Mouse (Mus musculus) stomach, postnatal 0 days (tissue): ENCODE measurements around the gene Mtmr12. TPM values are rescaled to one million over a fixed set of nuclear protein-coding genes. Genes with fewer than 3 reads are reported as not detected.

Source experiments
- ATAC-seq: fragments of 200-750 bp; cut with Nextera tagmentation; 2 replicates; pipeline ENCODE4 v1.8.0; 2017; ENCODE audit not compliant: low FRiP score, low TSS enrichment
- DNase-seq: peaks from one replicate; pipeline ENCODE4 v3.0.0-alpha.2; 2016; ENCODE audit warnings: low spot score
- H3K27ac ChIP-seq: fragments of 300-500 bp; sonication (generic); replicated peaks from 2 replicates; pipeline ENCODE4 v1.5.1; 2014; ENCODE audit warnings: mild to moderate bottlenecking, control low read depth
- H3K27me3 ChIP-seq: fragments of 300-500 bp; sonication (generic); 2 replicates; pipeline ENCODE4 v1.6.1; 2014; ENCODE audit warnings: low read length; ENCODE audit not compliant: control insufficient read depth, insufficient read depth
- H3K36me3 ChIP-seq: fragments of 300-500 bp; sonication (generic); 2 replicates; pipeline ENCODE4 v1.6.1; 2014; ENCODE audit warnings: low read length, mixed read lengths; ENCODE audit not compliant: control insufficient read depth, insufficient read depth
- H3K4me1 ChIP-seq: fragments of 300-500 bp; sonication (generic); replicated peaks from 2 replicates; pipeline ENCODE4 v1.6.1; 2014; ENCODE audit warnings: antibody characterized with exemption; ENCODE audit not compliant: control insufficient read depth, insufficient read depth
- H3K4me2 ChIP-seq: fragments of 300-500 bp; sonication (generic); replicated peaks from 2 replicates; pipeline ENCODE4 v1.6.1; 2014; ENCODE audit warnings: low read depth, mild to moderate bottlenecking, control low read depth, moderate library complexity
- H3K4me3 ChIP-seq: fragments of 300-500 bp; sonication (generic); 2 replicates; pipeline ENCODE4 v1.5.1; 2014; ENCODE audit warnings: low read depth, low read length, control low read depth
- H3K9ac ChIP-seq: fragments of 300-500 bp; sonication (generic); 2 replicates; pipeline ENCODE4 v1.6.1; 2014; ENCODE audit warnings: mild to moderate bottlenecking, low read length, control low read depth, mixed read lengths
- H3K9me3 ChIP-seq: fragments of 300-500 bp; sonication (generic); 2 replicates; pipeline ENCODE4 v1.6.1; 2016; ENCODE audit warnings: low read length; ENCODE audit not compliant: control insufficient read depth
- CTCF ChIP-seq: IDR thresholded peaks from 2 replicates; pipeline ENCODE4 v1.5.1; 2016; ENCODE audit warnings: antibody characterized with exemption, low read depth, mild to moderate bottlenecking, moderate library complexity
- EP300 ChIP-seq: optimal IDR thresholded peaks from 2 replicates; pipeline ENCODE3; 2016; ENCODE audit warnings: antibody characterized with exemption
- WGBS: fragments of 180-500 bp; shearing (Covaris S2); extraction: QIAGEN DNeasy Blood & Tissue Kit; methylation state at CpG from one replicate; pipeline ENCODE4 v1.1.7; 2014; 5-methylcytosine and 5-hydroxymethylcytosine counted together
- polyA plus RNA-seq: library from polyadenylated mRNA; unstranded; fragments of >200 nt; fragmentation: Nextera tagmentation; extraction: Ambion mirVana; gene quantifications from 2 replicates; pipeline ENCODE4 v1.2.1, GENCODE M21; 2015

The Mtmr12 gene
- polyA plus RNA-seq, 1 experiment from 2014 or later: 6.8 TPM

GRCm38 (mm10) chr15:12275091-12275623 is 70.3 kb downstream of the Mtmr12 start:
- Histone ChIP-seq H3K4me1 (no peaks in the 10 kb centered on the region), H3K27ac (no peak overlapping the region), H3K4me3 (no peak overlapping the region), H3K9me3 (no peaks in the 10 kb centered on the region), H3K36me3 (peaks cover 4% of the 10 kb centered on the region; the same call in 1 of the 2 replicates), H3K4me2 (no peak overlapping the region), H3K9ac (no peak overlapping the region), H3K27me3 (no peaks in the 10 kb centered on the region)
- DNase-seq (no peak), ATAC-seq (no peak)
- 81% methylated on average over 4 of the region's 4 CpGs for WGBS
- TF ChIP-seq CTCF (no peak), EP300 (no peak)

- WGBS: 90% methylated on average over 1 of the region's 1 CpGs
- H3K4me2 ChIP-seq: no peak overlapping the region
- no peak overlapping the region for H3K9ac ChIP-seq
- H3K27me3 ChIP-seq: no peaks in the 10 kb centered on the region
- DNase-seq (no peak), ATAC-seq (no peak)
- H3K4me3 ChIP-seq: no peak overlapping the region
- no peaks in the 10 kb centered on the region for H3K4me1 ChIP-seq
- H3K27ac ChIP-seq: no peak overlapping the region
- no peaks in the 10 kb centered on the region for H3K36me3 ChIP-seq
- no peak for TF ChIP-seq CTCF
- no peak for TF ChIP-seq EP300
- H3K9me3 ChIP-seq: no peaks in the 10 kb centered on the region
Observed at GRCm38 (mm10) chr15:12279816-12280215, 75.0 kb downstream of the Mtmr12 start.

GRCm38 (mm10) chr15:12284794-12285534 is 80.1 kb downstream of the Mtmr12 start:
- Histone ChIP-seq H3K27me3 (no peaks in the 10 kb centered on the region), H3K9ac (no peak overlapping the region), H3K4me1 (no peaks in the 10 kb centered on the region), H3K4me3 (no peak overlapping the region), H3K27ac (no peak overlapping the region), H3K36me3 (no peaks in the 10 kb centered on the region), H3K9me3 (no peaks in the 10 kb centered on the region), H3K4me2 (no peak overlapping the region)
- WGBS: 50% methylated on average over 6 of the region's 6 CpGs
- TF ChIP-seq CTCF (no peak), EP300 (no peak)
- no peak for ATAC-seq
- no peak for DNase-seq

- H3K4me1 ChIP-seq: no peaks in the 10 kb centered on the region
- no peaks in the 10 kb centered on the region for H3K36me3 ChIP-seq
- H3K9ac ChIP-seq: no peak overlapping the region
- TF ChIP-seq CTCF (no peak), EP300 (no peak)
- H3K27me3 ChIP-seq: no peaks in the 10 kb centered on the region
- H3K9me3 ChIP-seq: no peaks in the 10 kb centered on the region
- WGBS: 56% methylated on average over 5 of the region's 5 CpGs
- no peak for DNase-seq
- no peak overlapping the region for H3K4me3 ChIP-seq
- no peak overlapping the region for H3K27ac ChIP-seq
- no peak overlapping the region for H3K4me2 ChIP-seq
- ATAC-seq: no peak
Observed at GRCm38 (mm10) chr15:12285535-12285809, 80.6 kb downstream of the Mtmr12 start.

GRCm38 (mm10) chr15:12290330-12290729 is 85.5 kb downstream of the Mtmr12 start:
- no peaks in the 10 kb centered on the region for H3K4me1 ChIP-seq
- no peak overlapping the region for H3K4me3 ChIP-seq
- H3K27me3 ChIP-seq: no peaks in the 10 kb centered on the region
- no peaks in the 10 kb centered on the region for H3K9me3 ChIP-seq
- 79% methylated on average over 7 of the region's 7 CpGs for WGBS
- H3K4me2 ChIP-seq: no peak overlapping the region
- H3K27ac ChIP-seq: no peak overlapping the region
- no peaks in the 10 kb centered on the region for H3K36me3 ChIP-seq
- DNase-seq (no peak), ATAC-seq (no peak)
- TF ChIP-seq CTCF: no peak
- TF ChIP-seq EP300: no peak
- no peak overlapping the region for H3K9ac ChIP-seq

DNA sequence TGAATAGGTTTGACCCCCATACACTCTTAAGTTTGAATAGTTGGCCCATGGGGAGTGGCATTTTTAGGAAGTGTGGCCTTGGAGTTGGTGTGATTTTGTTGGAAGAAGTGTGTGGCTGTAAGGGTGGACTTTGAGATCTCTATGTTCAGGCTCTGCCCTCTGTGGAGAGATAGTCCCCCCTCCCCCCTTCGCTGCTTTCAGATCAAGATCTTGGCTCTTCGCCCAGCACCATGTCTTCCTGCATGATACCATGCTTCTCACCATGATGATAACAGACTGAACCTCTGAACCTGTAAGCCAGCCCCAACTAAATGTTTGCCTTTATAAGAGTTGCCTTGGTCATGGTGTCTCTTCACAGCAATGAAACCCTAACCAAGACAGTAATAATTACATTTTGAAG is 86.9 kb downstream of the Mtmr12 start:
- no peak overlapping the region for H3K27ac ChIP-seq
- no peak overlapping the region for H3K4me2 ChIP-seq
- H3K4me3 ChIP-seq: no peak overlapping the region
- DNase-seq: no peak
- no peaks in the 10 kb centered on the region for H3K36me3 ChIP-seq
- H3K9me3 ChIP-seq: no peaks in the 10 kb centered on the region
- H3K9ac ChIP-seq: no peak overlapping the region
- no peak for ATAC-seq
- no peak for TF ChIP-seq EP300
- TF ChIP-seq CTCF: no peak
- H3K4me1 ChIP-seq: no peaks in the 10 kb centered on the region
- H3K27me3 ChIP-seq: no peaks in the 10 kb centered on the region
- 87% methylated on average over 2 of the region's 2 CpGs for WGBS
